Mouse (Mus musculus) frontal cortex, adult 2 months (tissue): ENCODE results near the gene Tomm5. TPM values are rescaled to one million over a fixed set of nuclear protein-coding genes. Genes with fewer than 3 reads are reported as not detected.
"Not testable (repeated sequence)": the region's sequence is repeated elsewhere in the genome, so short reads cannot be mapped to it uniquely, and the experiment has no call there.

ENCODE experiments used
- DNase-seq, 2 experiments: peaks; one replicate each; pipeline ENCODE4 v3.0.0; 2022; ENCODE audit warnings: low spot score in 1 of 2; ENCODE audit errors: extremely low spot score in 1 of 2
- polyA plus RNA-seq: library from polyadenylated mRNA; depleted of rRNA; stranded (reverse); fragments of >200 nt; gene quantifications from 2 replicates; pipeline ENCODE4 v1.2.3, GENCODE M21; 2012; rRNA removed

The Tomm5 gene
- polyA plus RNA-seq, 1 experiment = 114 TPM

GRCm38 (mm10) chr4:45067742-45068141 is 40.2 kb downstream of the Tomm5 start:
- DNase-seq = no peak

GRCm38 (mm10) chr4:45066036-45066730 is 41.7 kb downstream of the Tomm5 start:
- peak in 1 of 2 experiments; percentile 31 for DNase-seq

GRCm38 (mm10) chr4:45064577-45064976 is 43.3 kb downstream of the Tomm5 start:
- no peak for DNase-seq

- DNase-seq = not testable (repeated sequence)
Measured at GRCm38 (mm10) chr4:45063836-45064235, 44.1 kb downstream of the Tomm5 start.

- DNase-seq = no peak
Measured at GRCm38 (mm10) chr4:45055451-45055850, 52.5 kb downstream of the Tomm5 start.

Other genes starting within 250 kb of the Tomm5 start
- 31.4 and 31.7 TPM in 2 replicates for gene Grhpr, start 126.7 kb downstream of the Tomm5 start, polyA plus RNA-seq
- 9.4 and 10.6 TPM in 2 replicates for gene Zbtb5, start 95.7 kb downstream of the Tomm5 start, polyA plus RNA-seq
- 12.6 and 13.6 TPM in 2 replicates for gene Polr1e, start 89.5 kb downstream of the Tomm5 start, polyA plus RNA-seq
- 24.2 and 25.5 TPM in 2 replicates for gene Fbxo10, start 23.5 kb downstream of the Tomm5 start, polyA plus RNA-seq
- gene Frmpd1, start 76.8 kb upstream of the Tomm5 start, polyA plus RNA-seq = 6.8 and 7.3 TPM in 2 replicates
- gene Trmt10b, start 189.0 kb upstream of the Tomm5 start, polyA plus RNA-seq = 13.4 and 13.8 TPM in 2 replicates
- 7.5 and 8.1 TPM in 2 replicates for gene Dcaf10, start 234.0 kb upstream of the Tomm5 start, polyA plus RNA-seq
- gene Exosc3, start 234.6 kb upstream of the Tomm5 start, polyA plus RNA-seq = 20.4 and 20.9 TPM in 2 replicates